Mouse (Mus musculus) ES-E14 (cell line): ENCODE measurements around the gene Cfap99. TPM values are rescaled to one million over a fixed set of nuclear protein-coding genes. Genes with fewer than 3 reads are reported as not detected.

Source experiments
- DNase-seq: peaks from one replicate; pipeline ENCODE4 v3.0.0-alpha.2; 2013; ENCODE audit warnings: low read depth, low spot score
- H3K27ac ChIP-seq: 2 replicates; pipeline ENCODE4 v1.5.1; 2012; ENCODE audit warnings: low read depth, mild to moderate bottlenecking, low read length, moderate library complexity, mixed read lengths; ENCODE audit not compliant: poor library complexity, insufficient read depth, severe bottlenecking
- H3K36me3 ChIP-seq: 2 replicates; pipeline ENCODE4 v1.6.1; 2012; ENCODE audit warnings: mild to moderate bottlenecking, low read length, moderate library complexity, mixed read lengths; ENCODE audit not compliant: control insufficient read depth, poor library complexity, insufficient read depth, severe bottlenecking
- H3K4me1 ChIP-seq, 2 experiments: fragments of 150-350 bp in 1 of 2; sonication (generic) in 1 of 2; 2 replicates each; pipeline ENCODE4 v1.6.1; 2012; ENCODE audit warnings: low read length in 2 of 2, mild to moderate bottlenecking in 1 of 2, mixed read lengths in 1 of 2; ENCODE audit not compliant: control insufficient read depth in 2 of 2, insufficient read depth in 2 of 2, poor library complexity in 1 of 2
- H3K4me3 ChIP-seq, 2 experiments: fragments of 150-350 bp in 1 of 2; sonication (generic) in 1 of 2; 2 replicates each; pipeline ENCODE4 v1.5.1; 2012; ENCODE audit warnings: low read length in 2 of 2, low read depth in 1 of 2, mild to moderate bottlenecking in 1 of 2, mixed read lengths in 1 of 2; ENCODE audit not compliant: insufficient read depth in 1 of 2, poor library complexity in 1 of 2, severe bottlenecking in 1 of 2
- H3K9ac ChIP-seq: 2 replicates; pipeline ENCODE4 v1.6.1; 2012; ENCODE audit warnings: low read depth, mild to moderate bottlenecking, low read length, mixed read lengths; ENCODE audit not compliant: poor library complexity, insufficient read depth, severe bottlenecking
- H3K9me3 ChIP-seq: fragments of 150-350 bp; sonication (generic); 2 replicates; pipeline ENCODE4 v1.6.1; 2012; ENCODE audit warnings: low read depth, mild to moderate bottlenecking, low read length; ENCODE audit not compliant: control insufficient read depth, insufficient read depth
- CHD2 ChIP-seq: IDR thresholded peaks from 2 replicates; pipeline ENCODE4 v1.6.1; 2014; ENCODE audit warnings: mild to moderate bottlenecking, low read depth, low read length, inconsistent platforms
- HCFC1 ChIP-seq: IDR thresholded peaks from 2 replicates; pipeline ENCODE4 v1.6.1; 2012; ENCODE audit warnings: low read length, inconsistent platforms, borderline replicate concordance; ENCODE audit not compliant: insufficient read depth
- MAFK ChIP-seq: IDR thresholded peaks from 2 replicates; pipeline ENCODE4 v1.6.1; 2014; ENCODE audit warnings: mild to moderate bottlenecking, low read depth, low read length, inconsistent platforms; ENCODE audit not compliant: insufficient read depth
- ZC3H11A ChIP-seq: IDR thresholded peaks from 2 replicates; pipeline ENCODE4 v1.6.1; 2012; ENCODE audit warnings: low read depth, mild to moderate bottlenecking, inconsistent platforms, low read length, borderline replicate concordance
- ZNF384 ChIP-seq: IDR thresholded peaks from 2 replicates; pipeline ENCODE4 v1.6.1; 2012; ENCODE audit warnings: low read depth, low read length, inconsistent platforms
- in situ Hi-C, 2 experiments: fragments of 600-800 bp; cut with MboI; formaldehyde crosslinking; loops; one replicate each; pipeline ENCODE4 v1.15.1; 2025; ENCODE audit warnings: low sequenced_read_pairs in 2 of 2, inconsistent platforms in 1 of 2; ENCODE audit not compliant: unreplicated experiment in 2 of 2
- total RNA-seq: library from RNA; depleted of rRNA; stranded (reverse); fragments of 300-350 nt; gene quantifications from 2 replicates; pipeline ENCODE4 v1.2.3, GENCODE M21; 2012

Cfap99 gene
- total RNA-seq, 1 experiment, result 0.22 TPM

- H3K9me3 ChIP-seq, result no peaks in the 10 kb centered on the region
- DNase-seq, result no peak
- 0 out of 2 replicates have a peak overlapping the region, but pooled peaks have one; percentile 2 for H3K9ac ChIP-seq
- peaks cover 10 to 22% of the 10 kb centered on the region in 2 experiments for H3K4me1 ChIP-seq
- peak overlapping the region; percentile 75 to 82 for H3K4me3 ChIP-seq
- H3K27ac ChIP-seq, result no peak overlapping the region
- TF ChIP-seq ZNF384, result no peak
- no peak for TF ChIP-seq CHD2
- no peak for TF ChIP-seq HCFC1
- no peak for TF ChIP-seq MAFK
- H3K36me3 ChIP-seq, result no peaks in the 10 kb centered on the region
- in situ Hi-C loops, result no loop called here
Observed at GRCm38 (mm10) chr5:34286516-34286915, 1.9 kb upstream of the Cfap99 start.

- H3K4me3 ChIP-seq, result peak overlapping the region; percentile 75 to 82
- DNase-seq, result no peak
- no peaks in the 10 kb centered on the region for H3K9me3 ChIP-seq
- no peak overlapping the region for H3K27ac ChIP-seq
- in situ Hi-C loops, result no loop called here
- H3K4me1 ChIP-seq, result peaks cover 10 to 19% of the 10 kb centered on the region in 2 experiments
- TF ChIP-seq ZC3H11A, result no peak
- H3K9ac ChIP-seq, result peak overlapping the region; percentile 47
- no peaks in the 10 kb centered on the region for H3K36me3 ChIP-seq
Observed at GRCm38 (mm10) chr5:34287001-34287837, 1.2 kb upstream of the Cfap99 start.

- no peaks in the 10 kb centered on the region for H3K9me3 ChIP-seq
- H3K27ac ChIP-seq, result no peak overlapping the region
- no peak for DNase-seq
- H3K36me3 ChIP-seq, result no peaks in the 10 kb centered on the region
- no peak for TF ChIP-seq CHD2
- no peak for TF ChIP-seq HCFC1
- no peak for TF ChIP-seq ZNF384
- no peak for TF ChIP-seq ZC3H11A
- TF ChIP-seq MAFK, result no peak
- H3K9ac ChIP-seq, result peak overlapping the region; percentile 47
- peaks cover 10 to 17% of the 10 kb centered on the region in 2 experiments for H3K4me1 ChIP-seq
- peak overlapping the region; percentile 75 to 82 for H3K4me3 ChIP-seq
- in situ Hi-C loops, result no loop called here
Observed at GRCm38 (mm10) chr5:34287838-34288145, 608 bp upstream of the Cfap99 start.

GRCm38 (mm10) chr5:34289286-34289685 lies 886 bp downstream of the Cfap99 start:
- Histone ChIP-seq H3K4me1 (peaks cover 2 to 6% of the 10 kb centered on the region in 2 experiments; a peak in 3 of 4 replicates), H3K4me3 (no peak overlapping the region), H3K27ac (no peak overlapping the region), H3K9me3 (no peaks in the 10 kb centered on the region), H3K36me3 (no peaks in the 10 kb centered on the region), H3K9ac (no peak overlapping the region)
- TF ChIP-seq ZC3H11A (no peak), HCFC1 (no peak), ZNF384 (no peak), CHD2 (no peak), MAFK (no peak)
- in situ Hi-C loops, result no loop called here
- DNase-seq, result no peak

- DNase-seq, result no peak
- no peak for TF ChIP-seq CHD2
- no peak for TF ChIP-seq ZC3H11A
- no peak for TF ChIP-seq MAFK
- 0 out of 2 replicates have a peak, but pooled peaks have one; percentile 18 for TF ChIP-seq ZNF384
- no peak for TF ChIP-seq HCFC1
- H3K9ac ChIP-seq, result no peak overlapping the region
- H3K4me3 ChIP-seq, result no peak overlapping the region
- H3K27ac ChIP-seq, result no peak overlapping the region
- no peaks in the 10 kb centered on the region for H3K9me3 ChIP-seq
- in situ Hi-C loops, result no loop called here
- no peaks in the 10 kb centered on the region for H3K36me3 ChIP-seq
- H3K4me1 ChIP-seq, result no peaks in the 10 kb centered on the region
Observed at GRCm38 (mm10) chr5:34293363-34293762, 5.0 kb downstream of the Cfap99 start.
